Mouse (Mus musculus) ovary, postnatal 14 days (tissue): ENCODE measurements around the gene Nt5c3b.

Experiments
- DNase-seq: peaks from one replicate; pipeline ENCODE4 v3.0.0; 2022; ENCODE audit warnings: low spot score

Nt5c3b gene

DNA sequence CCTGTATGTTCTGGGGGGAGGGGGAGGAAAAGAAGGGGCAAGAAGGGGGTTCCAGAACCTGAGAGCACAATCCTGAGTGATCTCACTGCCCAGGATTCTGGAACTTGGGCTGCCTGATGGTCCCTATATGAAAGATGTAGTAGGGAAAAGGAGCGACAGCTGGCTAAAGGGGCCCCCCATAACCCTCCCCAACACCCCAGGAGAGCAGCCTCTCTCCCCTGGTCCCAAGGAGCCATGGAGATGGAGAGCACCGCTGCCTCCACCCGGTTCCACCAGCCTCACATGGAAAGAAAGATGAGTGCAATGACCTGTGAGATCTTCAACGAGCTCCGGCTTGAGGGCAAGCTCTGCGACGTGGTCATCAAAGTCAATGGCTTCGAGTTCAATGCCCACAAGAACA is at the start of gene Nt5c3b, which contains the start of gene Klhl10:
Nt5c3b (minus strand) TSS at position 12 of the 400 bp plus-strand sequence.
Klhl10 (plus strand) TSS at position 121 of the 400 bp plus-strand sequence.
- DNase-seq: no peak

DNA sequence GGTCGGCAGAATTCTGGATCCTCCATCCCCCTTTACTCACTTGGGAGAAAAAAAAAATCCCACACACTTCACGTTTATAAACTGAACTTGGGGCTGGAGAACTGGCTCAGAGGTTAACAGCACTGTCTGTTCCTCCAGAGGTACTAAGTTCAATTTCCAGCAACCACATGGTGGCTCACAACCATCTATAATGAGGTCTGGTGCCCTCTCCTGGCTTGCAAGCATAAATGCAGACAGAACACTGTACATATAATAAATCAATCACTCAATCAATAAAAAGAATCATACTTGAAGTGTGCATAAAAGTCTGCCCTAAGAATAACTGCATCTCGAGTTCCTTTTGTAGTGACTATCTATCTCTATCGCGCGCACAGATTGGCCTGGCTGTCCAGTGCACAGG is 49.3 kb upstream of the Nt5c3b start:
- DNase-seq: no peak

DNA sequence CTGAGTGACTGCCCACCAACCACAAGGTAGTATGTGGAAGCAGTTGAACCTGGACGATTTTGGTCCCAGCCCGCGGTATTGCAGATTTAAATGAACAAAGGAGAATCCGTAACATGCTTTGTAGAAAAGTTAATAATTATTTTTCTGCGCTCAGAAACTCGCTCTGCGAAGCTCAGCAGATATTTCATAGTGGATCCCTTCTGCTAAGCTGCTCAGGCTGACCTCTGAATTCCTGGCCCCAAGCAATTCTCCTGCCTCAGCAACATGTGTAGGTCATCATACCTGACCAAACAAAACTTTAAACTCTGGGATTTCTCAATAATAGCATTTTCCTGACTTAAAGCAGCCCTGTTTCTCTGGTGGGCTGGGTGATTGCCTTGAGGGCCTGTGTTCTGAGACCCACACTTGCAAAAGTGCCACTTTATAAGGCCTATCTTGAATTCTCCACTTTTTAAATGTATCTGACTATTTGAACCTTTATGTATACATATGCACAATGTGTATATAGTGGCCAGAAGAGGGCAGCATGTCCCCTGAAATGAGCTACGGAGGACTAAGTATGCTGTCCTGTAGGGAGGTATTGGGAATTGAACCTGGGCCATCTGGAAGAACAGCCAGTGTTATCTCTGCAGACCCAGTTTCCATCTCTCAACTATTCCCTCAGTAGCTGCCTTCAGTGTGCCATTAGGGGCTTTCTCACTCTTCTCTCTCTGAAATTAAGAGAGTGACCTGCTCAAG is 44.4 kb upstream of the Nt5c3b start:
- peak; percentile 10 for DNase-seq

DNA sequence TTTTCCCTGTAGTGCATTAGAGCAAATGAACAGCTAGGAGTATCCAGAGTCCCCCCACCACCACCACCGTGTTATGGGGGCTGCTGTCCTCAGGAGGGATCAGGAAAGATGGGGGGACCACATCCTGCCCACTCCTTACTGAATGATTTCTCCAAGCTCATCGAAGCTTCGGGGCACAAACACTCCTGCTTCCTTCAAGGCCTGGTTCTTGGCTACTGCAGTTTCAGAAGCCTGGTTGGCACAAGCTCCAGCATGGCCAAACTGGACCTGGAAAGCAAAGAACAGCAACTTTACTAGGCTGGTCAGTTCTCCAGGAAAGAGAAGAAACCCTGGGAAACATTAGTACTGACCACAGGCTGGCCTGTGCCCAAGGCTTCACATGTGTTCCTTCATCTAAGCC is 42.9 kb upstream of the Nt5c3b start:
- DNase-seq: no peak

DNA sequence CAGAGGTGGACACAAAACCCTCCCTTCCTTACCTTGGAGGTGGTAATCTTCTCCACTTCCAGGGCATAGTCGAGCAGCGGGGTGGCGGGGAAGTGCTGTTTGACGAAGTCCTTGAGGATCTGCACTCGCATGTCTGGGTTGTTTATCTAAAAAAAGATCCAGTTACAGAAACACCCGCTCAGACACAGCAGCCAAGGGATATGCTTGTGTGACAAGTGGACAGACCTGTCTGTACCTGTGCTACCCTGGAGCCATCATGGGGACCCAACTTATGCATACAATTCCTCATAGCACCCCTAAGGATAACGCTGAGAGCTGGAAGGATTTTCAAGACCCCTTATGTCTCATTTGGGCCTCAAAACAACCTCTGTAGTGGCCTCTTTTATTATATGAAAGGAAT is 37.5 kb upstream of the Nt5c3b start:
- no peak for DNase-seq

DNA sequence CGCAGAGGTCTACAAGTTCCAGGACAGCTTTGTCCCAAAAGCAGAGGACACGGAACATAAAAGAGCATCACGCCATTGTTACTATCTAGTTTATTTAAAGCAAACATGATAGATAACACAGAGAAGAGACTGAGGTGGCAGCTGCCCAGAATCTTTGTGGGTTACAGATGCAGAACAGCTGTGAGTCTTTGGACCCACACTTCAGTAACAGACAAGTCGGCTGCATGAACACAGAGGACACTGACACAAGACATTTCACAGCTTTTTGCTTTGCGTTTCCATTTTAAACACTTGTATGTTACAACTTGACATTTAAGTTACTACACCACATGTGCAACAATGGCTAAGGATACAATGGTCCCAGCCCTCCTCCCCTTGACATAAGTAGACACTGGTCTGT is 34.7 kb upstream of the Nt5c3b start:
- DNase-seq: no peak

DNA sequence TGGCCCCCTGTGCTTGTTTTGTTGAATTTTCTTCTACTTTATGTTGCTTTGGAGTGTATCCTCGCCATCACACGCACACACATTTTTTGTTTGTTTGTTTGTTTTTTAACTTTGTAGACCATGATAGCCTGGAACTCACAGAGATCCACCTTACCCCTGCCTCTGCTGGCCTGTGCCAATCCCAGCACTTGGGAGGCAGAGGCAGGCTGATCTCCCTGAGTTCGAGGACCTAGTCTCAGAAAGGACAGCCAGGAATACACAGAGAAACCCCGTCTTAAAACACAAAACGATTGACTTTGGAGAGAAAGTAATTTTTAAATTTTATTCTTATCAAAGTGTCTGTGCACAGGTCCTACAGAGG is 31.3 kb upstream of the Nt5c3b start:
- DNase-seq: no peak

DNA sequence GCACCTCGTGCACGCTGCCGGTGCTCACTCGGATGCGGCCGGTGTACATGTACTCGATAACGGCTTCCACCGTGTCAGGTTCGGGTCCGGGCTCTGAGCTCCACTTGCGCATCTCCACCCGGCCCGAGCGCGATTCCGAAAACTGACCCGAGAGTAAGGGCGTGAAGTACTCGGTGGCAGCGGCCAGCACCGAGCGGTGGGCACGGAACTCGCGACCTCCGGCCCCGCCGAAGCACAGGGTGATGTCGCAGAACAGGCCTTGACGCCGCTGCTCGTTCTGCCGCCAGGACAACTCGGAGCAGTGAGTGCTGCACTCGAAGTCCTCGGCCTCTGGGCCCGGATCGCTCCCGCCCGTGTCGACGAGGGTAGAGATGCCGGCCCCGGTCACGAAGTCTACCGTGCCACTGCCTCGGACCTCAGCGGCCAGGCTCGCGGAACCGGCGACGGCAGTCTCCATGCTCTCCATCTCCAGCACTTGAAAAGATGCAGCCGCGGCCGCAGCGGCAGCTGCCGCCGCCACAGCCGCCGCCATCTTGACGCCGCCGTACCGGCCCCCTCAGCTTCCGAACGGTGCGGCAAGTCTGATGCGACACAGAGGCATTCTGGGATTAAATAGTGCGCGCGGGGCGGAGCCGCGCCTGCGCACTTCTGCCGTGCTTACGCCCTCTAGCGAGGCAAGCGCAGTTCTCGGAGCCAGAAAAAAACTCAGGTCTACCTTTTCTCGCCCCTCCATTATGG is 30.8 kb upstream of the Nt5c3b start, which contains the start of gene Klhl11:
Klhl11 (minus strand) TSS at position 545 of the 738 bp plus-strand sequence.
- peak; percentile 90 for DNase-seq

DNA sequence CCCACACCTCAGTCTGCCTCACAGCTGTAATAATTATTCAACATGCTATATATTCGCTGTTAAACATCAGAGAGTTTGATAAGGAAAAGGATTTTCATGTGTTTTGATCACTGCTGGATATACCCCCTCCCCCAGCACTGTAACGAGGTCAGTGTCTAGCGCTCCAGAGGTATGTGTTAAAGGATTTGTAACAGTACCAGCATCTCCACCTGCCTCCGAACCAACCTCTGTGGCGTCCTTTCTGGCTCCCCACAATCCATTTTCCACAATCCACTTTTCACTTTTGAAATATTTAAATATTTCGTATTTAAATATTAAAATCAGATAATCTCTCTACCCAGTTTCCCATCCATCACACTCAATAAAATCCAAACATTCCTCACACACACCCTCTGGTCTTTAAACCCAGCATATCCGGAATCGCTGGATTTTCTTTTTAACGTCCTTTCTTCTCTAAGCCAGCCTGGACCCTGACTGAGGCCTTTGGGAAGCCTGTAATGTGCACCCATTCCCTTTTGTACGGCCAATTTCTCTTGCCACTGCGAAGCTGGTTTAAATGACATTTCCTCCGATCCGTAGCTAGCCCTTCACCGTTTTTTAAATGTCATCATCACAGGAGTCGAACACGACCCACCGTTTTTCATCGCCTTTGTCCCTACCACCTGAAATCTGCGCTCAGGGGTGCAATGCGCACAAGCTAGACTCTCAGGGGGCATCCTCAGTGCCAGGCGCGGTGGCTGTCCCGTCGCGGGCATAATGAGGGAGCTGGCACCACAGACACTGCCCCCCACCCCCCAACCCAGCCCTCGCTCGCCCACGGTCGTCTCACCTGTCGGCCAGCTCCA is 30.0 kb upstream of the Nt5c3b start:
- DNase-seq: no peak

DNA sequence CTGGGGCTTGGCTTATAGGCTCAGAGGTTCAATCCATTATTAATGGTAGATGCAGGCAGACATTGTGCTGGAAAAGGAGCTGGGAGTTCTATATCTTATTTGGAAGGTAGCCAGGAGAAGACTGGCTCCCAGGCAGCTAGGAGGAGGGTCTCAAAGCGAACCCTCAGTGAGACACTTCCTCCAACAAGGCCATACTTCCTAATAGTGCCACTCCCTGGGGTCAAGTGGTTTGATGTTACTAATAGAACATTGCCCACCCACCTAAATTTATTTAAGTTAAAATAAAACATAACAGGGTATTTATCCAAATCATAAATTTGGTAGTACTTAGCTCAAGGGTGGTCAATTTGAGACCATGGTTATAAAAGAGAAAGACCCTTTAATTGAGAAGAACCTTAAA is 24.2 kb upstream of the Nt5c3b start:
- DNase-seq: no peak

DNA sequence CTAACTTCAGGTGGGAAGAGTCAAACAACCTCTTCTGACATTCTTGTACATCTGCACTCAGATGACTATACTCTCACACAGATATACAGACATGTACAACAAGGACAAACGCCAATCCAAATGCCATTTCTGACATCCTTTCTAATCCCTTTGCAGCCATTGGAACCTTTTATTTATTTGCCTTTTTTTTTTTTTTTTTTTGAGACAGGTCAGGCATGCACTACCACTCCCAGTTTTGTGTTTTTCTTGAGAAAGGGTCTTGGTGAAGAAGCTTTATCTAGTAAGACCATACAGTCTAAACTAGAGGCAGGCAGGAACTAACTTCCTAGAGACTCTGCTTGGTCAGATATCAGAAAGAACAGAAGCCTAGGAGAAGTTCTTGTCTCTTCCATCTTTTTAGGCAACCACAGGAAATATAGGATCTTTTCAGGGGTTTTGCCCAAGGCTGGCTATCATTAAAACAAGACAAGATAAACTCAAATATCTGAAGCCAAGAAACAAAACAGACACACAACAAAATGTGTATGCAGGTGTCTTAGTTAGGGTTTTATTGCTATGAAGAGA is 23.7 kb upstream of the Nt5c3b start:
- no peak for DNase-seq

DNA sequence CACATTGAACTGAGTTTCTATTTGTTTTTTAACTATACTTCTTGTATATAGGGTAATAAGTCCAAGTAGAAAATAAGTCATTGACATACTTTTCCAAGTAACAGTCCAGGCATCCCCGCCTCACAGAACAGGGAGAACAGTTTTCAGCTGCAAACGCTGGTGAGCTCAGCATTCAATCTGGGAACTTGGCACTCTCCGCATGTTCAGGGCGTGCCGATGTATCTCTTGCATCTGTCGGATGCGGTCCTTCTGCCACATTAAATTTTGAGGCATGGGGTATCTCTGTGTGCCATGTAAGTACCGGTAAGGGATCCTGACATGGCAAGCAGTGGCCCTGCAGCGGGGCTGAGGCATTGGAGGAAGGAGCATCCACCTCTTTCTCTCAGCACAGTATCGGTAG is 21.1 kb upstream of the Nt5c3b start:
- no peak for DNase-seq

DNA sequence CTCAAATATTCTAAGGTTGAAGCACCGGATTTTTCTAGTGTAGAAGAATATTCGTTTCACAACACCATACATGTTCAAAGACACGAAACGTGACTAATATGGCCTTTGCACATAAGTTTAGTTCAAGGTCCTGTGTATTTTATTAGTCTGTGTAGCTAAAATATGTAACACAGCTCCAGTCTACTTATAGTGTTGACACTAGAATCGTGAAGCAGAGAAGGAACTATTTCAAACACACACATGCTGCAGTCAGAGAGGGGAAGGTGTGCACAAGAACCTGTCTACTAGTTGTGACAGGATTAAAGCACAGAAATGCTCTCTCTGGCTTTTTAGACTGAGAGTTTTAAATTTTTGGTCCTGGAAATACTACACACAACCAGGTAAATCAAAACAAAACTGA is 16.1 kb upstream of the Nt5c3b start:
- DNase-seq: no peak

DNA sequence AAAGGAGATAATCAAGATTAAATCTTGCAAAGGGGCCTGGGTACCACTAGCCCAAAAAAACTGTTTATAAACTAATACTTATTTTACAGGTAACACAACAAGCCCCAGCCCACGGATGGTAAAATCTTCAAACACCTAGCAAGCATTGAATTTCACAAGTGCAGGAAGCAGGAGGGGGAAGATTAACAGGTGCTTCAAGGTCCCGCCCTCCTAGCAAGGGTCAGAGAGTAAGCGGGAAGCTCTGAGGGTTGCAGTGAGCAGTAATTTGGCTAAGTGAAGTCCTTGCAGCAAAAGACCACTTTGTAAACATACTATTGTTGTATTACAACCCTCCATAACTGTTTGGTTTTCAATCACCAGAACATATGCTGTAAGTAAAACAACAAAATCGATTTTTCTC is 15.6 kb upstream of the Nt5c3b start:
- DNase-seq: no peak

DNA sequence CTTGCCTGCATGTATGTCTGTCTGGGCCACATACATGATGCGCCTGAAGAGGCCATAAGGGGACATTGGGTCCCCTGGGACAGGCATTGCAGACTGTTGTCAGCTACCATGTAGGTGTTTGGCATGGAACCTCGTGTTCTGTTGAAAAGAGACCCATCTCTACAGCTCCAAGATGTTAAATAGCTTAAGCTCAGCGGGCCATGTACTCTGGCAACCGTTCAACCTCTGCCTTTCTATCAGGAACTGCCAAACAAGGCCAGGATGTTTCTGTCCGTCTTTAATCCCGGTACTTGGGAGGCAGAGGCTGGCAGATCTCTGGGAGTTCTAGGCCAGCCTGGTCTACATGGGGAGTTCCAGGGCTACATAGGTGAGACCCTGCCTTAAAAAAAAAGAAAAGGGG is 1.0 kb upstream of the Nt5c3b start:
- DNase-seq: no peak

DNA sequence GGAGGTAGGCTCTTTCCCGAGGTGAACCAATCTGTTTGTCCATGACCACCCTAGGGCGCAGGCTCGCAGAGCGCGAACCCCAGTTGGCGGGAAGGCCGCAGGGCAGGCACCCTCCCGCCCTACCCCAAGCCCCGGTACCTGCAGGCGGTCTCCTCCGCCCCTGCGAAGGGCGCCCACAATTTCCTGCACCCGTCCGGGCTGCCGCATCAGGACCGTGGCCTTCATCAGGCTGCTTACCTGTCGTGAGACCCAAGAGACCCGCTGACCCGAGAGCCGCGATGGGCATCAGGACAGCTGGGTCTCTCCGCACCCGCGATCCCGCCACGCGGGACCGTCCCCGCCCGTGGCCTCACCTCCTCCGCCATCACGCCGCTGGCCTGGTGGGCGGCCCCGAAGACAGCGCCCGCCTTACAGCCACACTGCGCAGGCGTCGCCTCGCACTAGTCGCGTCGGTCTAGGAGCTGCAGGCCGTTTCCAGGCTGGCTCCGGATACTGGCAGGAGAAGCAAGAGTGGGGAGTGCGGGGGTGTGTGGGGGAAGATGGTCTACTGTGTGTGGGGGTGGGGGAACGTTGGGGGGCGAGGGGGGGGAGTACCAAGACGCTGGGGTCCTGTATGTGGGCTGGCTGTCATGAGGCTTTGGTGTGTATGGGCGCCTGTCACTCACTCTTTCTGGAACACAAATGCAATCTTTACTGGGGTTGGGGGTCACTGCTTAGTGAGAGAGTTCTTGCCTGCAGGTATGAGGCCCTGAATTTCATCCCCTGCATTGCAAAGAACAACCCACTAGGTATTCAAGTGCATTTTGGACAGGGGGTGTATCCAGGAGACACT is 701 bp downstream of the Nt5c3b start:
- peak; percentile 80 for DNase-seq

DNA sequence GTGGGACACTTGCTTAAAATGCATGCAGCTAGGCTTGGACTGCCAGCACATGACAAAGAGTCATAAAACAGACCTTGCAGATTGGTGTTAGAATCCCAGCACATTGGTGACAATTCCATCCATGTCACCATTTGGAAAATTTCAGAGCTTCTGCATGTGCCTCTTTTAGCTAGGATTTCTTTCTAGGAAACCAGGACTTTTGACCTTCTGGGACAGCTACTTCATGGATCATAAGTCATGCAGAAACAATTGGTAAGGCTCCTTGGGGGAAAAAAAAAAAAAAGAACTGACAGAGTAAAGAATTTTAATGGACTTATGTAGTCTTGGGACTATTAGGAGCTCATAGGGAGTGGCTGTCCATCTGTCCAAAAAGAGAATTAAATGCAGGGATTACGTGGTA is 3.7 kb downstream of the Nt5c3b start:
- DNase-seq: no peak

DNA sequence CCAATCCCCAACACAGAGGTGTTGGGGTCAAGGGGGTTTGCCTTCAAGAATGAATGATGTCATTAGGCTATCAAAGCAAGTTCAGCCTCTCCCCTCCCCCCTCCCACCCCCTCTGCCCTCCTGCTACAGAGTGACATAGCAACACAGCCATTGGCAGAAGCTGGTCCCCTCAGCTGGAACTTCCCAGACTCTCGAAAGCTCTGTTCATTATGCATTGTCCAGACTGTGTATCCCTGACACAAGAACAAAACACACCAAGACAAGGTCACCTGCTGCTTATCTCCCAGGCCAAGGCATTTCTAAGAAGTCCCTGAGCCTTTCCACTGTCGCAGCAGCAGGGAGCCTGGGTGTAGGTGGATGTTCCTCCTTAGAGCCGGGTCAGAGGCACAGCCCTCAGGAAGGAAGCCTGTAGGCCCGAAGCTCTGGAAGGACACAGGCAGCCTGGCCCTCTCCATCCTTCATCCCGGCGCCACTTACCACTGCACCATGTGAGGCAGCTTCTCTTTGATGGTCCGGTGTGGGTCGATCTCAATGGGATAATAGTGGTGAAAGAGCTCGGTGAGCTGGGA is 5.8 kb downstream of the Nt5c3b start:
- no peak for DNase-seq

DNA sequence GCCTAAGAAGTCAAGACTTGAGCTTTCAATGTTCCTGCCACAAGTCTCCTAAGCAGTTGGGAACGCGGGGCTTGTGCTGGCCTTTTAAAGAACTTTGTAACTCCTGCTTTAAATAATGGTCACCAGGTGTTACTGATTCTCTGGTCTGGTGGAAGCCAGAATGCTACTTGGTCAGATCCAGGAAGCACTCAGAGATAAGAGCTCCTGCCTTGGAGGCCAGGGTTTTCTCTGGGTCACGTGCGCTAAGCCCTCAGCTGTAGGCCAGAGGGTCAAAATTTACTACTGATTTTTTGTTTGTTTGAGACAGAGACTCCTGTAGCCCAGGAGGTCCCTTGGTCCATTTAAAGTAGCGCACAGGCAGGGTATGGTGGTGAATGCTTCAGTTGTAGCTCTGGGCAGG is 9.6 kb downstream of the Nt5c3b start:
- DNase-seq: no peak

DNA sequence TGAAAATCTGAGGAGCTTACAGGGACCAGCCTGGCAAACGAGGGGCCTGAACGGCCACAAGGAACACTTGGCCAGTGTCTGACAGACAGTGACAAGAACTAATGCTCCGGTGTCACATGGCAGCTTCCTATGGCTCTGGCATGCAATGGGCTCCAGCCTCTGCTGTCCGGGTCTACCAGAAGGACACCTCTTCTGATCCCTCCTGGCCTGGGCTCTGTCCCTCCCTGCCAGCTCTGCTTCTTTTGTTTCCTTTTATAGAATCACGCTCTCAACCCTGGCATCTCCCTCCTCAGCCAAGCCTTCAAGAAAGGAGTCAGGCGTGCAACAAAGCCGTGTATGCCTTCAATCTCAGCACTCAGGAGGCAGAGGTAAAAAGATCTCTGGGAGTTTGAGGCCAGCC is 11.6 kb downstream of the Nt5c3b start:
- no peak for DNase-seq

DNA sequence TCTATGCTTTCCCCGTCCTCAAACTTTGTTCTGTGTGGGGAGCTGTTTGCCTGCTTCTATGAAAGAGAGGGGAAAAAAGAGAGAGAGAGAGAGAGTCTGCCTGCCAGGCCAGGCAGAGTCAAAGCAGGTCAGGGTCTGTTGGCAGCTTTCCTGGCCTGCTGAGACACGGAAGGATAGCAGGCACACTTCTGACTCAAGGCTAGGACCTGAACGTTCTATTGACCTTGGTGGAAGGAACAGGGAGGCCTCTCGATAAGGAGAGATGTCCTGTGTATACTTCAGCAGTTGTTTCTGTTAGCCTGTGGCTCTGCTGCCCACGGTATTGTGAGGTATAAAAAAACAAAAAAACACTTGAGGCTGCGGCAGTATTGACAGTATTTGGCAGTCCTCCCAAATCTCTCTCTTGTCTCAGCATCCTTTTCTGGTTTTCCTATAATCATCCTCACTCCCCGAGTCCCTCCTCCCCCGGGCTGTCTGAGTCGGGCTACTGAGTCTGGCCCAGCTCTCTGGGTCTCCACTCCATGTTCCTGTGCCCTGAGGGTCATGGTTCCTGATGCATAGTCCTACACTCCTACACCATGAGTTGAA is 12.9 kb downstream of the Nt5c3b start:
- DNase-seq: no peak
